Mouse (Mus musculus): ENCODE results near the gene Cd164l2.

The Cd164l2 gene

GRCm38 (mm10) chr4:133195014-133195413 is 16.9 kb upstream of the Cd164l2 start:
- no peak for DNase-seq (ENCODE audit: low spot score)

- DNase-seq (ENCODE audit: low spot score), result no peak
These were observed 15.8 kb upstream of the Cd164l2 start for GRCm38 (mm10) chr4:133196136-133196535.

GRCm38 (mm10) chr4:133196852-133197251 is 15.1 kb upstream of the Cd164l2 start:
- no peak for DNase-seq (ENCODE audit: low spot score)

- DNase-seq (ENCODE audit: low spot score), result no peak
These were observed 14.6 kb upstream of the Cd164l2 start for GRCm38 (mm10) chr4:133197355-133197754.

GRCm38 (mm10) chr4:133197801-133198286 is 14.1 kb upstream of the Cd164l2 start:
- no peak for DNase-seq (ENCODE audit: low spot score)

GRCm38 (mm10) chr4:133198337-133199180 is 13.4 kb upstream of the Cd164l2 start:
- DNase-seq (ENCODE audit: low spot score), result no peak

- DNase-seq (ENCODE audit: low spot score), result no peak
These were observed 12.2 kb upstream of the Cd164l2 start for GRCm38 (mm10) chr4:133199743-133200142.

GRCm38 (mm10) chr4:133200343-133200742 is 11.6 kb upstream of the Cd164l2 start:
- no peak for DNase-seq (ENCODE audit: low spot score)

GRCm38 (mm10) chr4:133201006-133201771 is 10.7 kb upstream of the Cd164l2 start:
- peak; percentile 47 for DNase-seq (ENCODE audit: low spot score)

GRCm38 (mm10) chr4:133202254-133202653 is 9.7 kb upstream of the Cd164l2 start:
- no peak for DNase-seq (ENCODE audit: low spot score)

- DNase-seq (ENCODE audit: low spot score), result no peak
These were observed 8.3 kb upstream of the Cd164l2 start for GRCm38 (mm10) chr4:133203591-133203990.

- no peak for DNase-seq (ENCODE audit: low spot score)
These were observed 7.6 kb upstream of the Cd164l2 start for GRCm38 (mm10) chr4:133204379-133204778.

GRCm38 (mm10) chr4:133209366-133209765 is 2.6 kb upstream of the Cd164l2 start:
- no peak for DNase-seq (ENCODE audit: low spot score)

- no peak for DNase-seq (ENCODE audit: low spot score)
These were observed 1.7 kb upstream of the Cd164l2 start for GRCm38 (mm10) chr4:133210023-133210787.

- DNase-seq (ENCODE audit: low spot score), result no peak
These were observed 1.0 kb upstream of the Cd164l2 start for GRCm38 (mm10) chr4:133210788-133211390.

- peak; percentile 55 for DNase-seq (ENCODE audit: low spot score)
These were observed 784 bp downstream of the Cd164l2 start for GRCm38 (mm10) chr4:133212562-133213267.

- no peak for DNase-seq (ENCODE audit: low spot score)
These were observed 1.3 kb downstream of the Cd164l2 start for GRCm38 (mm10) chr4:133213268-133213590.

GRCm38 (mm10) chr4:133213661-133214060 is 1.7 kb downstream of the Cd164l2 start:
- no peak for DNase-seq (ENCODE audit: low spot score)

- no peak for DNase-seq (ENCODE audit: low spot score)
These were observed 5.7 kb downstream of the Cd164l2 start for GRCm38 (mm10) chr4:133217641-133218040.

GRCm38 (mm10) chr4:133218745-133219144 is 6.8 kb downstream of the Cd164l2 start:
- no peak for DNase-seq (ENCODE audit: low spot score)

- DNase-seq (ENCODE audit: low spot score), result no peak
These were observed 8.7 kb downstream of the Cd164l2 start for GRCm38 (mm10) chr4:133220656-133221055.

Data from ovary, adult 18-20 months (tissue).